Mouse (Mus musculus) MEL (cell line): Measurements from ENCODE around the gene Synpo2l. TPM values are rescaled to one million over a fixed set of nuclear protein-coding genes. Genes with fewer than 3 reads are reported as not detected.

ENCODE experiments used
- DNase-seq: peaks from one replicate; pipeline ENCODE4 v3.0.0; 2011; ENCODE audit warnings: low read depth, low spot score
- H3K27ac ChIP-seq: 2 replicates; pipeline ENCODE4 v1.5.1; 2012; ENCODE audit warnings: low read depth, mild to moderate bottlenecking, control low read depth, low read length, moderate library complexity; ENCODE audit not compliant: control insufficient read depth
- H3K27me3 ChIP-seq, 2 experiments: fragments of 150-350 bp in 1 of 2; sonication (generic) in 1 of 2; 2 replicates each; pipeline ENCODE4 v1.6.1; 2012; ENCODE audit warnings: low read length in 2 of 2, mild to moderate bottlenecking in 2 of 2, improper control_type of control experiment in 1 of 2, moderate library complexity in 1 of 2; ENCODE audit not compliant: insufficient read depth in 2 of 2, control insufficient read depth in 1 of 2
- H3K36me3 ChIP-seq, 2 experiments: 2 replicates each; pipeline ENCODE4 v1.6.1; 2012 to 2014; ENCODE audit warnings: low read length in 2 of 2, improper control_type of control experiment in 1 of 2, inconsistent platforms in 1 of 2, mild to moderate bottlenecking in 1 of 2; ENCODE audit not compliant: insufficient read depth in 2 of 2, control insufficient read depth in 1 of 2
- H3K4me1 ChIP-seq, 2 experiments: fragments of 150-350 bp in 1 of 2; sonication (generic) in 1 of 2; 2 replicates each; pipeline ENCODE4 v1.6.1; 2012; ENCODE audit warnings: low read length in 2 of 2, improper control_type of control experiment in 1 of 2, mild to moderate bottlenecking in 1 of 2; ENCODE audit not compliant: insufficient read depth in 2 of 2, control insufficient read depth in 1 of 2
- H3K4me3 ChIP-seq, 2 experiments: fragments of 150-350 bp in 1 of 2; sonication (generic) in 1 of 2; 2 replicates each; pipeline ENCODE4 v1.5.1; 2012; ENCODE audit warnings: low read depth in 2 of 2, low read length in 2 of 2, mild to moderate bottlenecking in 2 of 2, moderate library complexity in 2 of 2, control low read depth in 1 of 2, improper control_type of control experiment in 1 of 2; ENCODE audit not compliant: control insufficient read depth in 1 of 2, insufficient read depth in 1 of 2
- H3K79me2 ChIP-seq: 2 replicates; pipeline ENCODE4 v1.6.1; 2012; ENCODE audit warnings: mild to moderate bottlenecking, low read length, moderate library complexity; ENCODE audit not compliant: control insufficient read depth, poor library complexity, insufficient read depth
- H3K9ac ChIP-seq: 2 replicates; pipeline ENCODE4 v1.6.1; 2012; ENCODE audit warnings: low read depth, mild to moderate bottlenecking, control low read depth, low read length, moderate library complexity; ENCODE audit not compliant: control insufficient read depth, poor library complexity, severe bottlenecking
- H3K9me3 ChIP-seq: fragments of 150-350 bp; sonication (generic); replicated peaks from 2 replicates; pipeline ENCODE4 v1.6.1; 2012; ENCODE audit warnings: mild to moderate bottlenecking, low read length, improper control_type of control experiment, moderate library complexity; ENCODE audit not compliant: insufficient read depth
- CHD1 ChIP-seq: IDR thresholded peaks from 2 replicates; pipeline ENCODE4 v1.6.1; 2012; ENCODE audit warnings: low read depth, mild to moderate bottlenecking, inconsistent platforms, low read length, improper control_type of control experiment
- EP300 ChIP-seq, 2 experiments: IDR thresholded peaks; 2 replicates each; pipeline ENCODE4 v1.6.1; 2011; ENCODE audit warnings: improper control_type of control experiment in 2 of 2, low read length in 2 of 2, low read depth in 1 of 2, mild to moderate bottlenecking in 1 of 2
- GATA1 ChIP-seq: IDR thresholded peaks from 2 replicates; pipeline ENCODE4 v1.6.1; 2011; ENCODE audit warnings: low read depth, low read length, improper control_type of control experiment
- JUND ChIP-seq: IDR thresholded peaks from 2 replicates; pipeline ENCODE4 v1.6.1; 2011; ENCODE audit warnings: low read depth, mild to moderate bottlenecking, improper control_type of control experiment, low read length
- MAFK ChIP-seq: IDR thresholded peaks from 2 replicates; pipeline ENCODE4 v1.6.1; 2011; ENCODE audit warnings: low read depth, mild to moderate bottlenecking, low read length, improper control_type of control experiment, borderline replicate concordance
- MAX ChIP-seq: IDR thresholded peaks from 2 replicates; pipeline ENCODE4 v1.6.1; 2011; ENCODE audit warnings: low read length, improper control_type of control experiment
- NELFE ChIP-seq: IDR thresholded peaks from 2 replicates; pipeline ENCODE4 v1.6.1; 2011; ENCODE audit warnings: low read depth, low read length, improper control_type of control experiment
- POLR2A ChIP-seq, 2 experiments: IDR thresholded peaks; 2 replicates each; pipeline ENCODE4 v1.6.1; 2011 to 2012; ENCODE audit warnings: low read length in 2 of 2, mild to moderate bottlenecking in 2 of 2, control low read depth in 1 of 2, improper control_type of control experiment in 1 of 2, low read depth in 1 of 2, moderate library complexity in 1 of 2; ENCODE audit not compliant: control insufficient read depth in 1 of 2, insufficient read depth in 1 of 2, poor library complexity in 1 of 2
- POLR2AphosphoS2 ChIP-seq: IDR thresholded peaks from 2 replicates; pipeline ENCODE4 v1.6.1; 2011; ENCODE audit warnings: low read length, improper control_type of control experiment
- POLR2AphosphoS5 ChIP-seq: IDR thresholded peaks from 2 replicates; pipeline ENCODE4 v1.6.1; 2012; ENCODE audit warnings: low read depth, borderline replicate concordance, mild to moderate bottlenecking, inconsistent platforms, low read length, moderate library complexity, mixed read lengths
- TAL1 ChIP-seq: IDR thresholded peaks from 2 replicates; pipeline ENCODE4 v1.6.1; 2012; ENCODE audit warnings: mild to moderate bottlenecking, inconsistent platforms, low read length, moderate library complexity, mixed read lengths
- TBP ChIP-seq: IDR thresholded peaks from 2 replicates; pipeline ENCODE4 v1.8.0; 2011; ENCODE audit warnings: low read depth, low read length, improper control_type of control experiment
- TCF12 ChIP-seq: IDR thresholded peaks from 2 replicates; pipeline ENCODE4 v1.6.1; 2014; ENCODE audit warnings: low read depth, mild to moderate bottlenecking, inconsistent platforms, low read length, improper control_type of control experiment, moderate library complexity
- UBTF ChIP-seq: IDR thresholded peaks from 2 replicates; pipeline ENCODE4 v1.6.1; 2012; ENCODE audit warnings: low read depth, mild to moderate bottlenecking, inconsistent platforms, low read length, improper control_type of control experiment, moderate library complexity, borderline replicate concordance; ENCODE audit not compliant: insufficient read depth
- ZC3H11A ChIP-seq: IDR thresholded peaks from 2 replicates; pipeline ENCODE4 v1.6.1; 2012; ENCODE audit warnings: low read depth, mild to moderate bottlenecking, inconsistent platforms, low read length, improper control_type of control experiment
- ZKSCAN1 ChIP-seq: IDR thresholded peaks from 2 replicates; pipeline ENCODE4 v1.6.1; 2012; ENCODE audit warnings: low read depth, mild to moderate bottlenecking, inconsistent platforms, low read length, improper control_type of control experiment, moderate library complexity
- polyA plus RNA-seq, 2 experiments: library from polyadenylated mRNA; stranded (reverse) in 1 of 2; unstranded in 1 of 2; fragments of >175 nt in 1 of 2; fragments of >200 nt in 1 of 2; gene quantifications; 2 replicates each; pipeline versions ENCODE4 v1.2.1 to v1.2.4; 2012; ENCODE audit warnings: low replicate concordance in 2 of 2, low read depth in 1 of 2; ENCODE audit not compliant: insufficient read length in 2 of 2, insufficient read depth in 1 of 2, missing spikeins in 1 of 2
- total RNA-seq: library from RNA; depleted of rRNA; stranded (reverse); fragments of 300-350 nt; gene quantifications from 2 replicates; pipeline ENCODE4 v1.2.3, GENCODE M21; 2012

The Synpo2l gene
- total and polyA plus RNA-seq, 3 experiments: 0.04 to 0.06 TPM; not detected in 1

- H3K4me3 ChIP-seq: no peak overlapping the region
- H3K27ac ChIP-seq: no peak overlapping the region
- DNase-seq: no peak
- H3K36me3 ChIP-seq: peaks cover 20 to 37% of the 10 kb centered on the region in 2 experiments
- H3K9me3 ChIP-seq: no peaks in the 10 kb centered on the region
- H3K79me2 ChIP-seq: peaks cover 31% of the 10 kb centered on the region
- H3K9ac ChIP-seq: no peak overlapping the region
- H3K4me1 ChIP-seq: peaks cover 14 to 18% of the 10 kb centered on the region in 2 experiments
- no peaks in the 10 kb centered on the region for H3K27me3 ChIP-seq
- TF ChIP-seq EP300 (IDR thresholded peaks at IDR 0.05; ENCODE audit: low read depth in 1 of 2, low read length in 2 of 2): no peak
- no peak for TF ChIP-seq TCF12
- TF ChIP-seq MAX: no peak
- TF ChIP-seq NELFE: no peak
- TF ChIP-seq TBP: no peak
- TF ChIP-seq CHD1: no peak
- no peak for TF ChIP-seq POLR2A (IDR thresholded peaks at IDR 0.05; ENCODE audit: control insufficient read depth in 1 of 2, insufficient read depth in 1 of 2, low read depth in 1 of 2, low read length in 2 of 2, poor library complexity in 1 of 2)
- TF ChIP-seq POLR2AphosphoS5: no peak
- no peak for TF ChIP-seq JUND
- TF ChIP-seq UBTF: no peak
- no peak for TF ChIP-seq ZC3H11A
- TF ChIP-seq ZKSCAN1: no peak
- TF ChIP-seq MAFK: no peak
- no peak for TF ChIP-seq TAL1
- no peak for TF ChIP-seq GATA1
Measured at GRCm38 (mm10) chr14:20695761-20696520, 27.8 kb upstream of the Synpo2l start.

DNA sequence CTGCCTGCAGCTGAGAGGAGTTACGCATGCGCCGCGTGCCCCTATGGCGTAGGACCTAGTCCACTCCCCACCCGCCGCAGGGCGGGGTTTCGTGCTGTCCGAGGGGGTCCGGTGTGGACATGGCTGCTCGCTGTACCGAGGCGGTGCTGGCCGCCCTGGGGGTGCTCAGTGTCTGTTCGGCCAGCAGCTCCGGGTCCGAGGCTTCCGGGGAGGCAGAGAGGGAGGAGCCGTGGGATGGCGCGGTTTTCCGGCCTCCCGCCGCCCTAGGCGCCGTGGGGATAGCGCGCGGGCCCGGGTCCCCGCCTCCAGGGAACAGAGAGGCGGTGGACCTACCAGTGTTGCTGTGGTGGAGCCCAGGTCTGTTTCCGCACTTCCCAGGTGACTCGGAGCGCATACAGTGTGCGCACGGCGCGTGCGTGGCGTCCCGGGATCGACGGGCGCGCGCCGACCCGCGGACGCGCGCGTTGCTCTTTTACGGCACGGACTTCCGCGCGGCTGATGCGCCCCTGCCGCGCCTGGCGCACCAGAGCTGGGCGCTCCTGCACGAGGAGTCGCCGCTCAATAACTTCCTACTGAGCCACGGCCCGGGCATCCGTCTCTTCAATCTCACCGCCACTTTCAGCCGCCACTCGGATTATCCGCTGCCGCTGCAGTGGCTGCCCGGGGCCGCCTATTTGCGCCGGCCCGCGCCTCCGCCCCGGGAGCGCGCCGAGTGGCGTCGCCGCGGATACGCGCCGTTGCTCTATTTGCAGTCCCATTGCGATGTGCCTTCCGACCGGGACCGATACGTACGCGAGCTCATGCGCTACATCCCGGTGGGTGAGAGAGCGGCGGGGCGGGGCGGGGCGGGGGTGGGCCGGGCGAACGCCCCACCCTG is 27.0 kb upstream of the Synpo2l start, which contains the start of gene Fut11:
Gene Fut11, plus strand, starts transcription at position 85 of the 877 bp plus-strand sequence.
- DNase-seq: no peak
- Histone ChIP-seq H3K4me1 (peaks cover 12 to 14% of the 10 kb centered on the region in 2 experiments), H3K27ac (no peak within 1 kb of the TSS), H3K9ac (no peak within 1 kb of the TSS), H3K9me3 (no peaks in the 10 kb centered on the region), H3K4me3 (no peak within 1 kb of the TSS), H3K36me3 (peaks cover 20 to 29% of the 10 kb centered on the region in 2 experiments), H3K27me3 (no peaks in the 10 kb centered on the region), H3K79me2 (peaks cover 24% of the 10 kb centered on the region)
- no peak; a peak in 1 of 4 replicates for TF ChIP-seq POLR2A (IDR thresholded peaks at IDR 0.05; ENCODE audit: control insufficient read depth in 1 of 2, insufficient read depth in 1 of 2, low read depth in 1 of 2, low read length in 2 of 2, poor library complexity in 1 of 2)
- TF ChIP-seq POLR2AphosphoS2: 0 out of 2 replicates have a peak, but pooled peaks have one; percentile 5
